Mouse (Mus musculus) MEL (cell line): ENCODE measurements around the gene Gpx1. TPM values are rescaled to one million over a fixed set of nuclear protein-coding genes. Genes with fewer than 3 reads are reported as not detected.

ENCODE experiments used
- DNase-seq: peaks from one replicate; pipeline ENCODE4 v3.0.0; 2011; ENCODE audit warnings: low read depth, low spot score
- H3K27ac ChIP-seq: 2 replicates; pipeline ENCODE4 v1.5.1; 2012; ENCODE audit warnings: low read depth, mild to moderate bottlenecking, control low read depth, low read length, moderate library complexity; ENCODE audit not compliant: control insufficient read depth
- H3K27me3 ChIP-seq, 2 experiments: fragments of 150-350 bp in 1 of 2; sonication (generic) in 1 of 2; 2 replicates each; pipeline ENCODE4 v1.6.1; 2012; ENCODE audit warnings: low read length in 2 of 2, mild to moderate bottlenecking in 2 of 2, improper control_type of control experiment in 1 of 2, moderate library complexity in 1 of 2; ENCODE audit not compliant: insufficient read depth in 2 of 2, control insufficient read depth in 1 of 2
- H3K36me3 ChIP-seq, 2 experiments: 2 replicates each; pipeline ENCODE4 v1.6.1; 2012 to 2014; ENCODE audit warnings: low read length in 2 of 2, improper control_type of control experiment in 1 of 2, inconsistent platforms in 1 of 2, mild to moderate bottlenecking in 1 of 2; ENCODE audit not compliant: insufficient read depth in 2 of 2, control insufficient read depth in 1 of 2
- H3K4me1 ChIP-seq, 2 experiments: fragments of 150-350 bp in 1 of 2; sonication (generic) in 1 of 2; 2 replicates each; pipeline ENCODE4 v1.6.1; 2012; ENCODE audit warnings: low read length in 2 of 2, improper control_type of control experiment in 1 of 2, mild to moderate bottlenecking in 1 of 2; ENCODE audit not compliant: insufficient read depth in 2 of 2, control insufficient read depth in 1 of 2
- H3K4me3 ChIP-seq, 2 experiments: fragments of 150-350 bp in 1 of 2; sonication (generic) in 1 of 2; 2 replicates each; pipeline ENCODE4 v1.5.1; 2012; ENCODE audit warnings: low read depth in 2 of 2, low read length in 2 of 2, mild to moderate bottlenecking in 2 of 2, moderate library complexity in 2 of 2, control low read depth in 1 of 2, improper control_type of control experiment in 1 of 2; ENCODE audit not compliant: control insufficient read depth in 1 of 2, insufficient read depth in 1 of 2
- H3K79me2 ChIP-seq: 2 replicates; pipeline ENCODE4 v1.6.1; 2012; ENCODE audit warnings: mild to moderate bottlenecking, low read length, moderate library complexity; ENCODE audit not compliant: control insufficient read depth, poor library complexity, insufficient read depth
- H3K9ac ChIP-seq: 2 replicates; pipeline ENCODE4 v1.6.1; 2012; ENCODE audit warnings: low read depth, mild to moderate bottlenecking, control low read depth, low read length, moderate library complexity; ENCODE audit not compliant: control insufficient read depth, poor library complexity, severe bottlenecking
- H3K9me3 ChIP-seq: fragments of 150-350 bp; sonication (generic); replicated peaks from 2 replicates; pipeline ENCODE4 v1.6.1; 2012; ENCODE audit warnings: mild to moderate bottlenecking, low read length, improper control_type of control experiment, moderate library complexity; ENCODE audit not compliant: insufficient read depth
- CHD2 ChIP-seq: IDR thresholded peaks from 2 replicates; pipeline ENCODE4 v1.6.1; 2011; ENCODE audit warnings: low read length, improper control_type of control experiment
- ELF1 ChIP-seq: IDR thresholded peaks from 2 replicates; pipeline ENCODE4 v1.6.1; 2014; ENCODE audit warnings: low read depth, mild to moderate bottlenecking, inconsistent platforms, low read length, improper control_type of control experiment, moderate library complexity
- EP300 ChIP-seq, 2 experiments: IDR thresholded peaks; 2 replicates each; pipeline ENCODE4 v1.6.1; 2011; ENCODE audit warnings: improper control_type of control experiment in 2 of 2, low read length in 2 of 2, low read depth in 1 of 2, mild to moderate bottlenecking in 1 of 2
- ETS1 ChIP-seq: IDR thresholded peaks from 2 replicates; pipeline ENCODE4 v1.6.1; 2012; ENCODE audit warnings: low read depth, mild to moderate bottlenecking, inconsistent platforms, low read length, improper control_type of control experiment, moderate library complexity
- GABPA ChIP-seq: IDR thresholded peaks from 2 replicates; pipeline ENCODE4 v1.6.1; 2012; ENCODE audit warnings: low read depth, mild to moderate bottlenecking, inconsistent platforms, low read length, improper control_type of control experiment, moderate library complexity
- HCFC1 ChIP-seq: IDR thresholded peaks from 2 replicates; pipeline ENCODE4 v1.6.1; 2012; ENCODE audit warnings: low read depth, mild to moderate bottlenecking, inconsistent platforms, low read length, improper control_type of control experiment, moderate library complexity
- JUND ChIP-seq: IDR thresholded peaks from 2 replicates; pipeline ENCODE4 v1.6.1; 2011; ENCODE audit warnings: low read depth, mild to moderate bottlenecking, improper control_type of control experiment, low read length
- MAFK ChIP-seq: IDR thresholded peaks from 2 replicates; pipeline ENCODE4 v1.6.1; 2011; ENCODE audit warnings: low read depth, mild to moderate bottlenecking, low read length, improper control_type of control experiment, borderline replicate concordance
- MAX ChIP-seq: IDR thresholded peaks from 2 replicates; pipeline ENCODE4 v1.6.1; 2011; ENCODE audit warnings: low read length, improper control_type of control experiment
- MAZ ChIP-seq: IDR thresholded peaks from 2 replicates; pipeline ENCODE4 v1.6.1; 2012; ENCODE audit warnings: low read depth, mild to moderate bottlenecking, inconsistent platforms, low read length, improper control_type of control experiment
- MEF2A ChIP-seq: IDR thresholded peaks from 2 replicates; pipeline ENCODE4 v1.6.1; 2014; ENCODE audit warnings: low read depth, mild to moderate bottlenecking, inconsistent platforms, low read length, improper control_type of control experiment; ENCODE audit not compliant: poor library complexity, insufficient replicate concordance, severe bottlenecking; ENCODE audit errors: extremely low read depth
- MYB ChIP-seq: IDR thresholded peaks from 2 replicates; pipeline ENCODE4 v1.6.1; 2011; ENCODE audit warnings: mild to moderate bottlenecking, low read depth, low read length, improper control_type of control experiment
- MYC ChIP-seq: IDR thresholded peaks from 2 replicates; pipeline ENCODE4 v1.6.1; 2011; ENCODE audit warnings: low read depth, mild to moderate bottlenecking, low read length, improper control_type of control experiment, moderate library complexity
- NELFE ChIP-seq: IDR thresholded peaks from 2 replicates; pipeline ENCODE4 v1.6.1; 2011; ENCODE audit warnings: low read depth, low read length, improper control_type of control experiment
- NRF1 ChIP-seq: IDR thresholded peaks from 2 replicates; pipeline ENCODE4 v1.6.1; 2014; ENCODE audit warnings: low read depth, mild to moderate bottlenecking, inconsistent platforms, low read length, improper control_type of control experiment, moderate library complexity; ENCODE audit not compliant: poor library complexity, insufficient read depth, severe bottlenecking
- POLR2AphosphoS5 ChIP-seq: IDR thresholded peaks from 2 replicates; pipeline ENCODE4 v1.6.1; 2012; ENCODE audit warnings: low read depth, borderline replicate concordance, mild to moderate bottlenecking, inconsistent platforms, low read length, moderate library complexity, mixed read lengths
- RCOR1 ChIP-seq: IDR thresholded peaks from 2 replicates; pipeline ENCODE4 v1.6.1; 2012; ENCODE audit warnings: low read depth, mild to moderate bottlenecking, inconsistent platforms, low read length, improper control_type of control experiment
- SIN3A ChIP-seq: IDR thresholded peaks from 2 replicates; pipeline ENCODE4 v1.6.1; 2012; ENCODE audit warnings: low read length, improper control_type of control experiment, inconsistent platforms
- TAL1 ChIP-seq: IDR thresholded peaks from 2 replicates; pipeline ENCODE4 v1.6.1; 2012; ENCODE audit warnings: mild to moderate bottlenecking, inconsistent platforms, low read length, moderate library complexity, mixed read lengths
- TBP ChIP-seq: IDR thresholded peaks from 2 replicates; pipeline ENCODE4 v1.8.0; 2011; ENCODE audit warnings: low read depth, low read length, improper control_type of control experiment
- USF1 ChIP-seq: IDR thresholded peaks from 2 replicates; pipeline ENCODE4 v1.6.1; 2014; ENCODE audit warnings: low read depth, mild to moderate bottlenecking, inconsistent platforms, low read length, improper control_type of control experiment, moderate library complexity
- USF2 ChIP-seq, 2 experiments: IDR thresholded peaks; 2 replicates each; pipeline ENCODE4 v1.6.1; 2011 to 2012; ENCODE audit warnings: improper control_type of control experiment in 2 of 2, low read length in 2 of 2, borderline replicate concordance in 1 of 2, inconsistent platforms in 1 of 2, low read depth in 1 of 2, mild to moderate bottlenecking in 1 of 2; ENCODE audit not compliant: insufficient read depth in 1 of 2
- ZC3H11A ChIP-seq: IDR thresholded peaks from 2 replicates; pipeline ENCODE4 v1.6.1; 2012; ENCODE audit warnings: low read depth, mild to moderate bottlenecking, inconsistent platforms, low read length, improper control_type of control experiment
- polyA plus RNA-seq, 2 experiments: library from polyadenylated mRNA; stranded (reverse) in 1 of 2; unstranded in 1 of 2; fragments of >175 nt in 1 of 2; fragments of >200 nt in 1 of 2; gene quantifications; 2 replicates each; pipeline versions ENCODE4 v1.2.1 to v1.2.4; 2012; ENCODE audit warnings: low replicate concordance in 2 of 2, low read depth in 1 of 2; ENCODE audit not compliant: insufficient read length in 2 of 2, insufficient read depth in 1 of 2, missing spikeins in 1 of 2
- total RNA-seq: library from RNA; depleted of rRNA; stranded (reverse); fragments of 300-350 nt; gene quantifications from 2 replicates; pipeline ENCODE4 v1.2.3, GENCODE M21; 2012

Gene Gpx1
- total and polyA plus RNA-seq, 3 experiments, result 1,085 to 1,351 (median 1,266) TPM

GRCm38 (mm10) chr9:108347540-108348289, 9.0 kb downstream of the Gpx1 start, which contains the start of gene Usp4 (continued):
- peak; percentile 55; the same call in 1 of the 2 replicates for TF ChIP-seq NRF1
- peak; percentile 37; the same call in 1 of the 2 replicates for TF ChIP-seq RCOR1

DNA sequence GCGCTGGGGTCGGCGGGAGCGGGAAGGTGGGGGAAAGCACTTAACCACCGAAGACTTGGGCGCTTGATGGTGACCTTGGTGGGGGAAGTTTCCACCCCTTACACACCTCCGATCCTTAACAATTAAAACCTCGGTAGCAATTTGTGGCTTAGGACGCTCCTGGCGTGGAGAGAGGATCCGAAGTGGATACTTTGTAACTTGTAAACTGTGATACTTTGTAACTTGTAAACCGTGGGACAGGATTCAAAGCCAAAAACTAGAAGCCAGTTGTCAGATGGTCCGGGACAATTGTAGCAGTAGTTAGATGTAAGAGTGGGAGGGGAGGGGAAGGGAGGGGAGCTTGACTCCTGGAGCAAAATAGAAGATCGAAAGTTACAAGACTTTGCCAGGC, 9.6 kb downstream of the Gpx1 start:
- Histone ChIP-seq H3K9ac (peak overlapping the region; percentile 93), H3K4me1 (peaks cover 11 to 32% of the 10 kb centered on the region in 2 experiments), H3K9me3 (no peaks in the 10 kb centered on the region), H3K79me2 (peaks cover 30% of the 10 kb centered on the region), H3K4me3 (peak overlapping the region; percentile 94 to 95), H3K36me3 (peaks cover 17 to 31% of the 10 kb centered on the region in 2 experiments), H3K27me3 (no peaks in the 10 kb centered on the region), H3K27ac (peak overlapping the region; percentile 77)
- TF ChIP-seq MAZ (0 out of 2 replicates have a peak, but pooled peaks have one; percentile 20), USF1 (no peak)
- DNase-seq, result peak; percentile 51

DNA sequence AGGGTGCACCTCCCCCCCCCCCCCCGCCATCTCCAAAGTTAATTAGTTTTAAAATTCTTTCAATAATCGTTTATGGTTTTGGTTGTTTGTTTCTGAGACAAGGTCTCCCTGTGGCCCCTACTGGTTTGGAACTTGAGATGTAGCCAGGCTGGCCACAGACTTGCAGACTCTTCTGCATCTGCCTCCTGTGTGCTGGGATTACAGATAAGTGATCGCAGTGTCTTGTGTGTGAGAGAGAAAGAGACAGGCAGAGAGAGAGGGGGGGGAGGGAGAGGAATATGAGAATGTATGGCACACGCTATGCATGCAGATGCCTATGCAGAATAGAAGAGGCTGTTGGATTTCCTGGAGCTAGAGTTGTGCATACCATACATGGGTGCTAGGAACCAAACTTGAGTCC, 11.0 kb downstream of the Gpx1 start:
- Histone ChIP-seq H3K27ac (no peak overlapping the region), H3K4me1 (peaks cover 5 to 19% of the 10 kb centered on the region in 2 experiments), H3K36me3 (peaks cover 18 to 25% of the 10 kb centered on the region in 2 experiments), H3K27me3 (no peaks in the 10 kb centered on the region), H3K9ac (no peak overlapping the region), H3K79me2 (peaks cover 30% of the 10 kb centered on the region), H3K9me3 (no peaks in the 10 kb centered on the region), H3K4me3 (no peak overlapping the region)
- peak; percentile 32 for DNase-seq
- TF ChIP-seq TAL1 (peak; percentile 37; the same call in 1 of the 2 replicates), ETS1 (no peak)

- peaks cover 0 to 20% of the 10 kb centered on the region in 2 experiments; a peak in 2 of 4 replicates for H3K36me3 ChIP-seq
- H3K9ac ChIP-seq, result no peak overlapping the region
- no peak for DNase-seq
- H3K9me3 ChIP-seq, result no peaks in the 10 kb centered on the region
- no peaks in the 10 kb centered on the region for H3K79me2 ChIP-seq
- H3K4me3 ChIP-seq, result no peak overlapping the region
- H3K4me1 ChIP-seq, result no peaks in the 10 kb centered on the region
- no peak overlapping the region for H3K27ac ChIP-seq
- no peaks in the 10 kb centered on the region for H3K27me3 ChIP-seq
- TF ChIP-seq JUND, result no peak
- TF ChIP-seq MAFK, result no peak
- TF ChIP-seq MYC, result no peak
- TF ChIP-seq POLR2AphosphoS5, result no peak
- no peak for TF ChIP-seq SIN3A
- no peak for TF ChIP-seq TBP
- TF ChIP-seq TAL1, result no peak
- no peak for TF ChIP-seq MYB
- no peak for TF ChIP-seq GABPA
- no peak for TF ChIP-seq CHD2
- no peak for TF ChIP-seq NELFE
- TF ChIP-seq HCFC1, result no peak
- TF ChIP-seq MEF2A, result no peak
- no peak for TF ChIP-seq ZC3H11A
- no peak for TF ChIP-seq EP300 (IDR thresholded peaks at IDR 0.05; ENCODE audit: low read depth in 1 of 2, low read length in 2 of 2)
- TF ChIP-seq ELF1, result no peak
- no peak for TF ChIP-seq USF2 (IDR thresholded peaks at IDR 0.05; ENCODE audit: borderline replicate concordance in 1 of 2, insufficient read depth in 1 of 2, low read depth in 1 of 2, low read length in 2 of 2)
- no peak for TF ChIP-seq MAX
Measured at GRCm38 (mm10) chr9:108378234-108378633, 39.5 kb downstream of the Gpx1 start.
